Mouse (Mus musculus): Measurements from ENCODE around the gene Usmg5.
"Not testable (repeated sequence)": the region's sequence is repeated elsewhere in the genome, so short reads cannot be mapped to it uniquely, and the experiment has no call there.

The Usmg5 gene

GRCm38 (mm10) chr19:47090550-47091156, at the start of gene Usmg5, which contains the start of gene Pdcd11:
Usmg5 (minus strand) TSS chr19:47090647.
Pdcd11 (plus strand) TSS chr19:47090768.
- peak; percentile 97 for DNase-seq (ENCODE audit: low read depth, low spot score)

GRCm38 (mm10) chr19:47139611-47140010, 49.2 kb upstream of the Usmg5 start:
- not testable (repeated sequence) for DNase-seq (ENCODE audit: low read depth, low spot score)

- DNase-seq (ENCODE audit: low read depth, low spot score) = peak; percentile 67
These were observed 47.4 kb upstream of the Usmg5 start, which contains the start of gene Calhm2 for GRCm38 (mm10) chr19:47137771-47138421. Calhm2 (minus strand) TSS chr19:47138294.

GRCm38 (mm10) chr19:47137051-47137581, 46.7 kb upstream of the Usmg5 start:
- DNase-seq (ENCODE audit: low read depth, low spot score) = peak; percentile 58

- no peak for DNase-seq (ENCODE audit: low read depth, low spot score)
These were observed 45.7 kb upstream of the Usmg5 start for GRCm38 (mm10) chr19:47136170-47136569.

- no peak for DNase-seq (ENCODE audit: low read depth, low spot score)
These were observed 45.1 kb upstream of the Usmg5 start for GRCm38 (mm10) chr19:47135568-47135967.

GRCm38 (mm10) chr19:47133161-47133560, 42.7 kb upstream of the Usmg5 start:
- DNase-seq (ENCODE audit: low read depth, low spot score) = no peak

- DNase-seq (ENCODE audit: low read depth, low spot score) = no peak
These were observed 40.2 kb upstream of the Usmg5 start for GRCm38 (mm10) chr19:47130551-47131125.

GRCm38 (mm10) chr19:47128835-47129234, 38.4 kb upstream of the Usmg5 start:
- no peak for DNase-seq (ENCODE audit: low read depth, low spot score)

- no peak for DNase-seq (ENCODE audit: low read depth, low spot score)
These were observed 37.7 kb upstream of the Usmg5 start for GRCm38 (mm10) chr19:47128164-47128563.

GRCm38 (mm10) chr19:47122802-47123201, 32.4 kb upstream of the Usmg5 start:
- peak; percentile 70 for DNase-seq (ENCODE audit: low read depth, low spot score)

GRCm38 (mm10) chr19:47121054-47121453, 30.6 kb upstream of the Usmg5 start:
- DNase-seq (ENCODE audit: low read depth, low spot score) = peak; percentile 57

- no peak for DNase-seq (ENCODE audit: low read depth, low spot score)
These were observed 28.2 kb upstream of the Usmg5 start for GRCm38 (mm10) chr19:47118634-47119033.

GRCm38 (mm10) chr19:47104641-47105271, 14.3 kb upstream of the Usmg5 start:
- no peak for DNase-seq (ENCODE audit: low read depth, low spot score)

GRCm38 (mm10) chr19:47101080-47101479, 10.6 kb upstream of the Usmg5 start:
- DNase-seq (ENCODE audit: low read depth, low spot score) = no peak

- DNase-seq (ENCODE audit: low read depth, low spot score) = peak; percentile 56
These were observed 525 bp downstream of the Usmg5 start for GRCm38 (mm10) chr19:47089718-47090525.

GRCm38 (mm10) chr19:47088226-47088625, 2.2 kb downstream of the Usmg5 start:
- no peak for DNase-seq (ENCODE audit: low read depth, low spot score)

GRCm38 (mm10) chr19:47067924-47068611, 22.4 kb downstream of the Usmg5 start:
- DNase-seq (ENCODE audit: low read depth, low spot score) = peak; percentile 89

GRCm38 (mm10) chr19:47067096-47067882, 23.2 kb downstream of the Usmg5 start, which contains the start of gene Taf5:
Taf5 (plus strand) TSS chr19:47067746.
- peak; percentile 99 for DNase-seq (ENCODE audit: low read depth, low spot score)

GRCm38 (mm10) chr19:47065860-47066259, 24.6 kb downstream of the Usmg5 start:
- DNase-seq (ENCODE audit: low read depth, low spot score) = no peak
